Mouse (Mus musculus): ENCODE measurements around the gene Higd1b.

DNA sequence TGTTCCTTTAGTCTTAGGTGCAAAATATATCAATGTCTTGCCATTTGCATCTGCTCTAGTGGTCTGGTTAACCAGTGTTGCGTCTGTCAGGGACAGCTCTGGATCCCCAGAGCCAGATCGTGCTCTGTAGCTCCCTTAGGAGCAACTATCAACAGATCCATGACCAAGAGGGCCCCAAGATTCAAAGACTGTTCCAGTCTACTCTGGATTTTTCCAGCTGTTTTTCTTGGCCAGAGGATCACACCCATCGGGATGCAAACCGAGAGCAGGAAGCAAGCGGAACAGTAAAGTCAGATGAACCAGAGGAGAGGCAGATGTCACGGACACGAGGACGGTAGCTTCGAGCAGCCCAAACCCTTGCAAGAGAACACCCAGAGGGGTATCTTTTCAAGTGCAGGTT is 497 bp downstream of the Higd1b start:
- TF ChIP-seq CTCF (IDR thresholded peaks at IDR 0.05; ENCODE audit: control insufficient read depth, insufficient read depth, low read length): no peak
- no peak for TF ChIP-seq POLR2A (IDR thresholded peaks at IDR 0.05; ENCODE audit: borderline replicate concordance, control insufficient read depth, low read depth, low read length)
